Mouse (Mus musculus): ENCODE measurements at regions not wholly inside any gene's neighbourhood (a gene's known extent, or its start where the extent isn't known, plus 50 kb on each side); places are given as distances from the start of the nearest gene placed in this dataset.
A peak's percentile ranks its signal among the peaks of the same experiment; 100 is the strongest.

- Histone ChIP-seq H3K4me2 (ENCODE audit: low read depth) (no peak overlapping the region), H3K4me3 (ENCODE audit: low read depth, low read length) (no peak overlapping the region), H3K9me3 (ENCODE audit: low read length) (no peaks in the 10 kb centered on the region), H3K27ac (ENCODE audit: low read depth, low read length) (no peak overlapping the region), H3K36me3 (ENCODE audit: insufficient read depth) (no peaks in the 10 kb centered on the region), H3K27me3 (ENCODE audit: insufficient read depth, low read length) (no peaks in the 10 kb centered on the region), H3K4me1 (ENCODE audit: insufficient read depth) (no peaks in the 10 kb centered on the region), H3K9ac (no peak overlapping the region)
- 87% methylated on average over 9 of the region's 9 CpGs for WGBS
- DNase-seq = no peak
- no peak for ATAC-seq
- no peak for TF ChIP-seq CTCF (IDR thresholded peaks at IDR 0.05; ENCODE audit: low read depth)
Observed at GRCm38 (mm10) chr8:35968341-35968740, 202.8 kb downstream of the Gm19410 start.

GRCm38 (mm10) chr8:35971082-35971481 is 205.5 kb downstream of the Gm19410 start:
- Histone ChIP-seq H3K9me3 (ENCODE audit: low read length) (no peaks in the 10 kb centered on the region), H3K4me3 (ENCODE audit: low read depth, low read length) (no peak overlapping the region), H3K27ac (ENCODE audit: low read depth, low read length) (no peak overlapping the region), H3K4me1 (ENCODE audit: insufficient read depth) (no peaks in the 10 kb centered on the region), H3K9ac (no peak overlapping the region), H3K27me3 (ENCODE audit: insufficient read depth, low read length) (no peaks in the 10 kb centered on the region), H3K4me2 (ENCODE audit: low read depth) (no peak overlapping the region), H3K36me3 (ENCODE audit: insufficient read depth) (no peaks in the 10 kb centered on the region)
- WGBS = 91% methylated on average over 7 of the region's 7 CpGs
- no peak for TF ChIP-seq CTCF (IDR thresholded peaks at IDR 0.05; ENCODE audit: low read depth)
- DNase-seq (no peak), ATAC-seq (no peak)

- H3K9ac ChIP-seq = no peak overlapping the region
- no peaks in the 10 kb centered on the region for H3K9me3 ChIP-seq (ENCODE audit: low read length)
- no peak for TF ChIP-seq CTCF (IDR thresholded peaks at IDR 0.05; ENCODE audit: low read depth)
- ATAC-seq = no peak
- H3K27ac ChIP-seq (ENCODE audit: low read depth, low read length) = no peak overlapping the region
- no peak overlapping the region for H3K4me3 ChIP-seq (ENCODE audit: low read depth, low read length)
- WGBS = 38% methylated on average over 10 of the region's 10 CpGs
- H3K4me2 ChIP-seq (ENCODE audit: low read depth) = no peak overlapping the region
- no peaks in the 10 kb centered on the region for H3K4me1 ChIP-seq (ENCODE audit: insufficient read depth)
- H3K36me3 ChIP-seq (ENCODE audit: insufficient read depth) = no peaks in the 10 kb centered on the region
- no peaks in the 10 kb centered on the region for H3K27me3 ChIP-seq (ENCODE audit: insufficient read depth, low read length)
- no peak for DNase-seq
Observed at GRCm38 (mm10) chr8:35974323-35975029, 208.9 kb downstream of the Gm19410 start.

GRCm38 (mm10) chr8:35979638-35980255 is 214.2 kb downstream of the Gm19410 start:
- ATAC-seq = peak; percentile 27; the same call in 1 of the 2 replicates
- no peak overlapping the region for H3K4me3 ChIP-seq (ENCODE audit: low read depth, low read length)

GRCm38 (mm10) chr8:35983083-35983482 is 217.5 kb downstream of the Gm19410 start:
- Histone ChIP-seq H3K36me3 (ENCODE audit: insufficient read depth) (no peaks in the 10 kb centered on the region), H3K9me3 (ENCODE audit: low read length) (no peaks in the 10 kb centered on the region), H3K4me3 (ENCODE audit: low read depth, low read length) (no peak overlapping the region), H3K4me2 (ENCODE audit: low read depth) (no peak overlapping the region), H3K9ac (no peak overlapping the region), H3K27ac (ENCODE audit: low read depth, low read length) (no peak overlapping the region), H3K4me1 (ENCODE audit: insufficient read depth) (0 out of 2 replicates have a peak, but pooled peaks cover 14% of the 10 kb centered on the region), H3K27me3 (ENCODE audit: insufficient read depth, low read length) (no peaks in the 10 kb centered on the region)
- 27% methylated on average over 2 of the region's 2 CpGs for WGBS
- DNase-seq (peak; percentile 40), ATAC-seq (no peak)
- TF ChIP-seq CTCF (IDR thresholded peaks at IDR 0.05; ENCODE audit: low read depth) = no peak

More at GRCm38 (mm10) chr8:35979638-35980255, 214.2 kb downstream of the Gm19410 start:
- no peaks in the 10 kb centered on the region for H3K9me3 ChIP-seq (ENCODE audit: low read length)
- WGBS = 48% methylated on average over 9 of the region's 9 CpGs
- no peak for TF ChIP-seq CTCF (IDR thresholded peaks at IDR 0.05; ENCODE audit: low read depth)
- DNase-seq = no peak
- H3K9ac ChIP-seq = no peak overlapping the region
- H3K4me1 ChIP-seq (ENCODE audit: insufficient read depth) = 0 out of 2 replicates have a peak, but pooled peaks cover 2% of the 10 kb centered on the region
- H3K4me2 ChIP-seq (ENCODE audit: low read depth) = no peak overlapping the region
- no peaks in the 10 kb centered on the region for H3K27me3 ChIP-seq (ENCODE audit: insufficient read depth, low read length)
- H3K27ac ChIP-seq (ENCODE audit: low read depth, low read length) = no peak overlapping the region
- H3K36me3 ChIP-seq (ENCODE audit: insufficient read depth) = no peaks in the 10 kb centered on the region

GRCm38 (mm10) chr8:35985152-35985689 is 219.6 kb downstream of the Gm19410 start:
- Histone ChIP-seq H3K27me3 (ENCODE audit: insufficient read depth, low read length) (no peaks in the 10 kb centered on the region), H3K9me3 (ENCODE audit: low read length) (no peaks in the 10 kb centered on the region), H3K4me3 (ENCODE audit: low read depth, low read length) (no peak overlapping the region), H3K36me3 (ENCODE audit: insufficient read depth) (no peaks in the 10 kb centered on the region), H3K27ac (ENCODE audit: low read depth, low read length) (0 out of 2 replicates have a peak overlapping the region, but pooled peaks have one; percentile 35), H3K4me1 (ENCODE audit: insufficient read depth) (0 out of 2 replicates have a peak, but pooled peaks cover 14% of the 10 kb centered on the region), H3K4me2 (ENCODE audit: low read depth) (no peak overlapping the region), H3K9ac (no peak overlapping the region)
- ATAC-seq (peak; percentile 80), DNase-seq (peak; percentile 81)
- 16% methylated on average over 5 of the region's 5 CpGs for WGBS
- no peak for TF ChIP-seq CTCF (IDR thresholded peaks at IDR 0.05; ENCODE audit: low read depth)

GRCm38 (mm10) chr8:35987327-35987726 is 221.7 kb downstream of the Gm19410 start:
- TF ChIP-seq CTCF (IDR thresholded peaks at IDR 0.05; ENCODE audit: low read depth) = no peak
- WGBS = 53% methylated on average over 5 of the region's 5 CpGs
- Histone ChIP-seq H3K4me2 (ENCODE audit: low read depth) (no peak overlapping the region), H3K9me3 (ENCODE audit: low read length) (no peaks in the 10 kb centered on the region), H3K4me3 (ENCODE audit: low read depth, low read length) (no peak overlapping the region), H3K9ac (no peak overlapping the region), H3K27ac (ENCODE audit: low read depth, low read length) (no peak overlapping the region), H3K36me3 (ENCODE audit: insufficient read depth) (no peaks in the 10 kb centered on the region), H3K4me1 (ENCODE audit: insufficient read depth) (0 out of 2 replicates have a peak, but pooled peaks cover 14% of the 10 kb centered on the region), H3K27me3 (ENCODE audit: insufficient read depth, low read length) (no peaks in the 10 kb centered on the region)
- no peak for ATAC-seq
- no peak for DNase-seq

Measured in forebrain, postnatal 0 days (tissue).